Mouse (Mus musculus) testis, postnatal 10 days (tissue): ENCODE data around the gene Adamtsl1.

Source experiments
- DNase-seq: peaks from one replicate; pipeline ENCODE4 v3.0.0; 2021; ENCODE audit warnings: low spot score

The Adamtsl1 gene

DNA sequence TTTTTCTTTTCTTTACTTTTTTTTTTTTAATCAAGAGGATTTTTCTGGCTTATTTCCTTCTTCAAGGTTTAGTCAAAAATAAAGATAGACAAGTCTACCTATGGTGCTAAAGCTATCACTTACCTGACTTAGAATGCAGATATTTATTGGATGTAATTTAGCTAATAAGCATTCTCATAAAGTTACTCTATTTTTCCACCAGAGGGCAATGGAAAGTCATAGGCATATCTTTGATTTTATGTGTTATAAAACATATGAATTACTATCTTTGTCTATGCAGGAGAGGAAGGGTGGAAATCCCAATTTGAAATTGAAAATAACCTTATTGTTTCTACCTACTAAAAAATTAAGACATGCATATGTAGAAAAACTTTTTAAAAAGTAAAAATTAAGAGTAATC is 418.2 kb downstream of the Adamtsl1 start:
- DNase-seq: no peak

- DNase-seq: no peak
Measured at GRCm38 (mm10) chr4:85939460-85939859, 425.5 kb downstream of the Adamtsl1 start.

- no peak for DNase-seq
Measured at GRCm38 (mm10) chr4:85941857-85942256, 427.9 kb downstream of the Adamtsl1 start.

DNA sequence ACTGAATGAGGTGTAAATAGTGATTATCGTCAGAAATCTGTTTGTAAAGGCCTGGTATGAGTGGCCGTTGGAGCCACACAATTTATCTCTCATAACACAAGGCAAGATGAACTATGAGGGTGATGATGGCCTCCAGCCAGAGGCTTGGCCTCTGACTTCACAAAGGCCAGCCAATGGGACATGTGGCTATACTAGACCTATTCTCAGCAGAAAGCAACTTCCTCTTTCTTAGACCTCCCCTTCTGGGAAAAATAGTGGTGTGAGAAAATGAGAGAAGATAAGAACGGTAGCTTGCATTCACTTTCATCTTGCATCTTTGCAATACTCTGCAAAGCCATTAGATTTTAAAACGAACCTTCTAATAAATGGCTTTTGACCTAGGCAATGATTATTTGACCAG is 439.6 kb downstream of the Adamtsl1 start:
- DNase-seq: no peak

GRCm38 (mm10) chr4:85955387-85955786 is 441.4 kb downstream of the Adamtsl1 start:
- no peak for DNase-seq

DNA sequence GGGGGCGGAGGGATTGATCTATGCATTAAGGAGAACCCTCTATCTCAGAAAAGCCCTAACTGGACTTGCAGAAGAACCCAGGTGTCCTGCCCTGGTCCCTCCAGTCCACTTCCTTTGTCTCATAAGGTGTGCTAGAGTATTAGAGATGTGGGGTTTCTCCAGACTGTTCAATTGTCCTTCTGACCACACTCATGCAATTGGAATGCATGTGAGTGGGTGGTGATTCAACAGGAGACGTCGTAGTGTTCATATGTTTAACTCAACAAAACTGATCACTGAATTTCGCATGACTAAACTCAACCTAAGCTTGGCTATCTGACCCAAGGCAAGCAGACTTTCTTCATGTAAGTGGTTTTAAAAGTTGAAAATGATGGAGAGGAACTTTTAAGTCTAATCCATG is 443.3 kb downstream of the Adamtsl1 start:
- DNase-seq: no peak

- no peak for DNase-seq
Measured at GRCm38 (mm10) chr4:85957879-85958278, 443.9 kb downstream of the Adamtsl1 start.

- DNase-seq: no peak
Measured at GRCm38 (mm10) chr4:85959019-85959418, 445.0 kb downstream of the Adamtsl1 start.

DNA sequence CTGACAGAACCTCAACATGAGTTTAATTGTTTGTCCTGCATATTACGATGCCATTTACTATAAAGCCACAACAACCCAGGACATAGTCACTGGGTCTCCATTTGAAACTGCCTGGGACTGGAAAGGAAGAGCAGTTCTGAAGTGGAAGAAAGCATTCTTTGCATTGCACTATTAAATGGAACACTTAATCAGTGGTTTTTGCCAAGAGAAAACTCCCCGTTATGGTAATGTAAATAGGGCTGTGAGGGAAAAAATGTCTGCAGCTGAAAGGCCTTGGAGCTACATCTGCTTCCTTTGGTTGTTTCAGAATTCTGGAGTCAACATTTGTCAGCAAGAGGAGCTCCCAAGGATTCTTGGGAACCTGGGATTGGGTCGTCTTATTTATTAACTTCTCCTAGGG is 462.2 kb downstream of the Adamtsl1 start:
- no peak for DNase-seq

DNA sequence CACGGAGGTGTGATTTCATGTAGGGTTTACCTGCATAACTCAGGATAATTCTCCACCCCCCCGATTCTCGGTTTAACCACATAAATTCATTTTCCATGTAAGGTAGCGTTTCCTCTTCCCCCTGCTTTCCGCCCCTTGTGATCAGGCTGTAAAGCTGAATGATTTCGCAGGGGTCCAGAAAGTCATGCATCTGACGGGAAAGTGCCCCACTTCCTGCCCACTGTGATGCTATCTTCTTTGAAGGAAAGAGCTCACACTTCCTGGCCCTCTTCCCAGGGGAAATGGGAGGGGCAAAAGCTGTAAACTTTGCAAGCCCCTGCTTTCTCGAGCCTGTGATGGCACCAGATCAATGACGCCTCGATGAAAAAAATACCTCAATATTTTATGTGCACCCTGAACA is 465.2 kb downstream of the Adamtsl1 start:
- no peak for DNase-seq

GRCm38 (mm10) chr4:86006596-86006995 is 492.6 kb downstream of the Adamtsl1 start:
- no peak for DNase-seq

DNA sequence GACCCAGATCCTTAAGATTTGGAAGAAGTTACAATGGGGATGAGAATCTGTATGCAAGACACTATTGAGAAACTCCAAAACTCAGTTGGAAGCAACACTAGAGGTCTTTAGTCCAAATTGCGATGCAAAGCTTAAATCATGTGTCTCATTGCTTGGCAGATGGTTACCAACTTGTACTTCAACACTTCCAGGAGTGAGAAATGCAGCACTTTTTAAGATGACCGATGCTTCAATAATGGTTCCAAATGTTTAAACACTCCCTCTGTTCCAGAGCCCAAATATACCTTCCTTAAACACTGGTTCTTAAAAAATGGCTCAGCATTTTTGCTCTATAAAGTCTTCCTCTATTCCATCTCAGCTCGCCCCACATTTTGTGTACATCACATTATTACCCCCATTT is 499.7 kb downstream of the Adamtsl1 start:
- DNase-seq: no peak

DNA sequence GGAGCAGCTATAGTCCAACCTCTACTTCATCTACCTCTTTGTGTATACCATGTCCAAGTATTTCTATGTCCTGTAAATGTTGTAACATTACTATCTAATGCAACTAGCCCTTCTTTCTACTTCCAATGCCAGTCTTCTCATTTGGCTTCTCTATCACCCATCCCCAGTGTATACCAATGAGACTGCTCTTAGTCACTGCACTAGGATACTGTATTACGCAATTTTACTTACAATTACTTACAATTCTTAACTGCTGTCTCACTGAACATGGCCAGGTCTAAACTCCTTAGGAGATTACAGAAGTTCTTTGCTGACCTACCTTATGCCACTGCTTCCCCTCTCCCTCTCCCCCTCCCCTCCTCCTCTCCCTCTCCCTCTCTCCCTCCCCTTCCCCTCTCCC is 505.0 kb downstream of the Adamtsl1 start:
- DNase-seq: no peak

- no peak for DNase-seq
Measured at GRCm38 (mm10) chr4:86019586-86019985, 505.6 kb downstream of the Adamtsl1 start.

GRCm38 (mm10) chr4:86020372-86021090 is 506.6 kb downstream of the Adamtsl1 start:
- DNase-seq: no peak

GRCm38 (mm10) chr4:86024573-86025160 is 510.7 kb downstream of the Adamtsl1 start:
- DNase-seq: peak; percentile 53

DNA sequence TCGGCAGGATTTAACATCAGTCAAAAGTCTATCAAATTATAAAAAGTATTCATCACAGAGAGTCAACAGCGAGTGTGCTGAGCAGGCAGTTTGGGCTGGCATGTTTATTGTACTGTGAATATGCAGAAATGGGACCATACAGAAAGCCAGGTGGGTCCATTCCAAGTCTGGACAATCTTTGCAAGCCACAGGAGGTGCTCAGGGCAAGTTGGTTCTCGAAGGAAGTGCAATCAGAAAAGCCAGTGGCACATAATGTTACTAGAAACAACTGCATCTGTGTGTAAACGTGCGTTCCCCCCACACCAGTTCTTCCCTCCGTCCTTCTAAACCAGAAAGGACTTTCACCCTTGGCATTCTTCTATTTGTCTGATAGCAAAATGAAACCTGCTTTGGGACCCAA is 515.5 kb downstream of the Adamtsl1 start:
- DNase-seq: no peak

- no peak for DNase-seq
Measured at GRCm38 (mm10) chr4:86030208-86030607, 516.2 kb downstream of the Adamtsl1 start.

- no peak for DNase-seq
Measured at GRCm38 (mm10) chr4:86031041-86031440, 517.1 kb downstream of the Adamtsl1 start.

DNA sequence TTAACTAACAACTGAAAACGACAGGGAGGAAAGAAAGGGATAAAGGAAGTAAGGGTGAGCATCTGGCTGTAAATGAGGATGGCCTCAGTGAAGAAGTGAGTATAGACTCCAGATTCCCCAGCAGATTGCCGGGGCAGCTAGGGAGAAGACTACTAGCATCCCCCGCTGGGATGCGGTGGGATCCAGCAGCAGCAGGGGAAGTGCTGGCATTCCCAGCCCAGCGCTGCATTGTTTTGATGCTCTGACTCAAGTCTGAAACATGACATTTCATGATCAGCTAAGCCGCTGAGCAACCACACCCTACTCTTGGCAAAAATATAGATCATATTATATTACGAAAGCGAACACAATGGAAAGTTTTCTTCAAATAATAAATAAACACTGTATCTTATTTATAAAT is 526.9 kb downstream of the Adamtsl1 start:
- no peak for DNase-seq

DNA sequence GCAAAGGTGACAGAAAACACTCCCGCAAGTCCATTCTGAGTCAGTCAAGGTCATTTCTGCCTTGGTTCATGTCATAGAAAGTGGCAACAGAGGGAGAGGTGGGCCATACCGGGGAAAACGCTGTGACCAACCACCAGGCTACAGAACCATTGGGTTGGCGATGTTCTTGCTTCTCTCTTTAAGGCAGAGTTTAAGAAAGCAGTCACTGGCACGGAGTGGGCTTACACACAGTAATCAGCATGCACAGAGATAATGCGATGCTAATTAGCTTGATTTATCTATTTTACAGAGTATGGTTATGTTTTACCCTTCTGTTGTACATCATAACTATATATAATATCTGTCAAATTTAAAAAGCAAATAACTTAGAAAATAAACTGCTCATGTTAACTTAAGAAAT is 531.5 kb downstream of the Adamtsl1 start:
- DNase-seq: no peak

DNA sequence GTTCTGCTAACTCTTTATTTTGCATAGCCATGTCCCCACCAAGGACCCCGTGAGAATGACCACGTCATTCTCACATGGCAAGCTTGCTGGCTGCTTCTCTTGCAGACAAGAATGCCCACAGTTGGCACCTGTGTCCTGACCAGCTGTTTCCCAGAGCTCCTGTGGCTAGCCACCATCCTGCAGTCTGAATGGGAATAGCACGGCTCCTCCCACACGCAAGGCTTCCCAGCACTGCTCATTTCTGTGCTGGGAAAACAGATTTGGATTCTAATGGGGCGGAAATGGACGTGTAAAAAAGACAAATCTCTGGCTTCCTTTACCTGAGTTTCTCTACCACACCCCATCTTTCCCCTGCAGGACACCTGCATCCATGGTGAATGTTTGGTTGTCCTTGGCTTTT is 531.9 kb downstream of the Adamtsl1 start:
- DNase-seq: no peak

DNA sequence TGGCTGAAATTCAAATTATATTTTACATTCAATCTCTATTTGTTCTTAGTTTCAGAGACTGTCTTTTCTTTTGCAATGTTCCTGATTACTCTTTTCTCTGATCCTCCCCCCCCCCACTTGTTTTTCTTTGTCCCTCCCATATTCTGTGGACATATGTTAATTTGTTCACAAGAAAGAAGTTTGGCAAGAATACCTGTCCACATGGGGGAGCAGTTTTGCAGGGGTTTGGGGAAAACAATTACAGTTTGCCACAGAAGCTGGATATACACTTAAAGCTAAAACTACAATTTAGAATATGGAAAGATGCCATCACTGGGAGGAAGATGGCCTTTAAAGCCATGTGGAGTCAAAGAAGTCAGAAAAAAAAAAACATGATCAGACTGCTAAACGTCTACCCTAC is 532.9 kb downstream of the Adamtsl1 start:
- DNase-seq: no peak
